Mouse (Mus musculus): Measurements from ENCODE around the gene Igsf21. TPM values are rescaled to one million over a fixed set of nuclear protein-coding genes. Genes with fewer than 3 reads are reported as not detected.

The Igsf21 gene
- polyA plus RNA-seq, 1 experiment from 2014 or later: 0.07 TPM

- Histone ChIP-seq H3K27ac (replicated peaks) (no peak overlapping the region), H3K4me2 (no peak overlapping the region), H3K36me3 (replicated peaks) (no peaks in the 10 kb centered on the region), H3K9ac (no peak overlapping the region), H3K4me1 (replicated peaks) (no peaks in the 10 kb centered on the region), H3K9me3 (replicated peaks) (no peaks in the 10 kb centered on the region), H3K4me3 (replicated peaks) (no peak overlapping the region), H3K27me3 (peaks cover 43% of the 10 kb centered on the region)
- no peak for ATAC-seq (ENCODE audit: insufficient read depth)
- WGBS (ENCODE audit: insufficient replicate concordance): 19% methylated on average over 12 of the region's 12 CpGs
Measured at GRCm38 (mm10) chr4:140002069-140002468, 244.5 kb downstream of the Igsf21 start.

DNA sequence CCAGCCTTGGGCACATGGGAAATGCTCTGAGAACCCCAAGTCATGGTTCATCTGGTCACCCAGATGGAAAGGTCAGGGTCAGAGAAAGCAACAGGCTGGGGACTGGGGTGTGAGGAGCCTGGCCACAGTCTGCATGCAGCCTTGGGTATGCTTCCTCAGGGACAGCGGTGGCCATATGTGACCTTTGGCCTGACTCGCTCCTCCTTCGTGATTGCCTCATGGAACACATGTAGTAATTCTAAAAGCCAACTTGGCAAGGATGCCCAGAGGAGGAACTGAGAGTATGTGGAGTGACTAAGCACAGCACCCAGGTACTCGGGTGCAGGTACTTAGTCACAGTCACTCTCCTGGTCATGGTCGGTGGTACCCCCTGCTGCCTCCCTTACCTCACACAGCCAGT, 245.7 kb downstream of the Igsf21 start:
- Histone ChIP-seq H3K4me3 (replicated peaks) (no peak overlapping the region), H3K4me2 (no peak overlapping the region), H3K36me3 (replicated peaks) (no peaks in the 10 kb centered on the region), H3K9me3 (replicated peaks) (no peaks in the 10 kb centered on the region), H3K4me1 (replicated peaks) (no peaks in the 10 kb centered on the region), H3K27me3 (peaks cover 43% of the 10 kb centered on the region), H3K9ac (no peak overlapping the region), H3K27ac (replicated peaks) (no peak overlapping the region)
- ATAC-seq (ENCODE audit: insufficient read depth): no peak
- 63% methylated on average over 5 of the region's 5 CpGs for WGBS (ENCODE audit: insufficient replicate concordance)

GRCm38 (mm10) chr4:139999033-139999432, 247.6 kb downstream of the Igsf21 start:
- H3K27me3 ChIP-seq: peaks cover 31% of the 10 kb centered on the region
- H3K4me2 ChIP-seq: no peak overlapping the region
- ATAC-seq (ENCODE audit: insufficient read depth): no peak
- no peak overlapping the region for H3K4me3 ChIP-seq (replicated peaks)
- H3K9me3 ChIP-seq (replicated peaks): no peaks in the 10 kb centered on the region
- no peak overlapping the region for H3K27ac ChIP-seq (replicated peaks)
- H3K9ac ChIP-seq: no peak overlapping the region
- 45% methylated on average over 7 of the region's 7 CpGs for WGBS (ENCODE audit: insufficient replicate concordance)
- H3K4me1 ChIP-seq (replicated peaks): no peaks in the 10 kb centered on the region
- no peaks in the 10 kb centered on the region for H3K36me3 ChIP-seq (replicated peaks)

DNA sequence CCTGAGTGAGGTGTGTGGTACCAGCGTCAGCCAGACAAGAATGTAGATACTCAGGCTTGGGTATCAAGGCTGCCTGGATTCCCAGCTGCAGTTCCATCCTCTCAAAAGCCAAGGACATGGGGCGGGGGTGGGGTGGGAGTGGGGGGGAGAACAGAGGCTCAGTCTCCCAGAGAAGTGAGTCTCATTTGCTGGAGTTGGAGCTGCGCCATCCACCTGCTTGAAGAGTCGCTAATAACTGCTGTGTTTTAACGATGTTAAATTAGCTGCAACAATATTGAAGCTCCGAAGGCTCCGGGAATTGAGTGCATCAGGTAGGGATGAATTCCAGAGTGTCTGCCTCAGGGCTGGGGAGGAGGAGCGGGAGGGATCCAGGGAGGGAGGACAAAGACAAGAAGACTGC, 250.9 kb downstream of the Igsf21 start:
- ATAC-seq (ENCODE audit: insufficient read depth): no peak
- no peak overlapping the region for H3K4me2 ChIP-seq
- H3K36me3 ChIP-seq (replicated peaks): no peaks in the 10 kb centered on the region
- no peaks in the 10 kb centered on the region for H3K4me1 ChIP-seq (replicated peaks)
- 0 out of 2 replicates have a peak, but pooled peaks cover under 1% of the 10 kb centered on the region for H3K27me3 ChIP-seq
- H3K4me3 ChIP-seq (replicated peaks): no peak overlapping the region
- H3K27ac ChIP-seq (replicated peaks): no peak overlapping the region
- no peak overlapping the region for H3K9ac ChIP-seq
- no peaks in the 10 kb centered on the region for H3K9me3 ChIP-seq (replicated peaks)
- WGBS (ENCODE audit: insufficient replicate concordance): 55% methylated on average over 8 of the region's 8 CpGs

GRCm38 (mm10) chr4:139993111-139993755, 253.4 kb downstream of the Igsf21 start:
- Histone ChIP-seq H3K9ac (no peak overlapping the region), H3K4me1 (replicated peaks) (no peaks in the 10 kb centered on the region), H3K27me3 (no peaks in the 10 kb centered on the region), H3K4me3 (replicated peaks) (no peak overlapping the region), H3K36me3 (replicated peaks) (no peaks in the 10 kb centered on the region), H3K27ac (replicated peaks) (no peak overlapping the region), H3K9me3 (replicated peaks) (no peaks in the 10 kb centered on the region), H3K4me2 (no peak overlapping the region)
- 41% methylated on average over 6 of the region's 16 CpGs for WGBS (ENCODE audit: insufficient replicate concordance)
- ATAC-seq (ENCODE audit: insufficient read depth): no peak

GRCm38 (mm10) chr4:139986913-139987312, 259.7 kb downstream of the Igsf21 start:
- no peak overlapping the region for H3K27ac ChIP-seq (replicated peaks)
- no peak for ATAC-seq (ENCODE audit: insufficient read depth)
- no peaks in the 10 kb centered on the region for H3K4me1 ChIP-seq (replicated peaks)
- no peaks in the 10 kb centered on the region for H3K36me3 ChIP-seq (replicated peaks)
- no peak overlapping the region for H3K9ac ChIP-seq
- 43% methylated on average over 7 of the region's 7 CpGs for WGBS (ENCODE audit: insufficient replicate concordance)
- H3K9me3 ChIP-seq (replicated peaks): no peaks in the 10 kb centered on the region
- H3K4me3 ChIP-seq (replicated peaks): no peak overlapping the region
- H3K4me2 ChIP-seq: no peak overlapping the region
- H3K27me3 ChIP-seq: no peaks in the 10 kb centered on the region

GRCm38 (mm10) chr4:139978716-139979115, 267.9 kb downstream of the Igsf21 start:
- H3K9me3 ChIP-seq (replicated peaks): no peaks in the 10 kb centered on the region
- no peak overlapping the region for H3K4me2 ChIP-seq
- 30% methylated on average over 5 of the region's 5 CpGs for WGBS (ENCODE audit: insufficient replicate concordance)
- no peak overlapping the region for H3K9ac ChIP-seq
- H3K27ac ChIP-seq (replicated peaks): no peak overlapping the region
- H3K27me3 ChIP-seq: no peaks in the 10 kb centered on the region
- H3K4me3 ChIP-seq (replicated peaks): no peak overlapping the region
- H3K36me3 ChIP-seq (replicated peaks): no peaks in the 10 kb centered on the region
- no peaks in the 10 kb centered on the region for H3K4me1 ChIP-seq (replicated peaks)
- no peak for ATAC-seq (ENCODE audit: insufficient read depth)

DNA sequence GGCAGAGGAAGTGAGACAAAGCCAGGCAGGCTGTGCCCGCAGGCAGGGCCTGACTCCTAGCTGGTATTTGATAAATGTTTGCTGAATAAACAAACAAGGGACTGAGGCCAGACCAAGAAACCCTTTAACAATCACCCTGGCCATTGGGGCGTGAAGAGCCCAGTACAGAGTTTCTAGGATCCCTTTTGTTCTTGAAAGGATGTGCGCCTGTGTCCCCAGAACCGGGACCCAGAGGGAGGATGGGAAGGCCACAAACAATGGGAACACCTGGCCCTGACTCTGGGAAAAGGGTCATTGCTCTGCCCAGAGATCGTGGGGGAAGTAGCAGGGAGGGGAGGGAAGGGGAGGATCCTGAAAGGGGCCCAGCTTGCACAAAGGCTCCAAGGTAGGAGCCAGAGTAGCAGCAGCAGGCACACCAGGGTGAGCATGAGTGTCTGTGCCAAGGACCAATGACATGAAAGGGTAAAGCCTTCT, 269.2 kb downstream of the Igsf21 start:
- Histone ChIP-seq H3K27ac (replicated peaks) (no peak overlapping the region), H3K9ac (no peak overlapping the region), H3K4me1 (replicated peaks) (no peaks in the 10 kb centered on the region), H3K9me3 (replicated peaks) (no peaks in the 10 kb centered on the region), H3K4me2 (no peak overlapping the region), H3K27me3 (no peaks in the 10 kb centered on the region), H3K4me3 (replicated peaks) (no peak overlapping the region), H3K36me3 (replicated peaks) (no peaks in the 10 kb centered on the region)
- no peak for ATAC-seq (ENCODE audit: insufficient read depth)
- 20% methylated on average over 5 of the region's 5 CpGs for WGBS (ENCODE audit: insufficient replicate concordance)

Data from liver, embryonic 15.5 days (tissue).